Mouse (Mus musculus) midbrain, embryonic 15.5 days (tissue): ENCODE data around the gene Samd3. TPM values are rescaled to one million over a fixed set of nuclear protein-coding genes. Genes with fewer than 3 reads are reported as not detected.

Experiments
- ATAC-seq: fragments of 200-750 bp; cut with Nextera tagmentation; replicated peaks from 2 replicates; pipeline ENCODE4 v1.8.0; 2017; ENCODE audit warnings: moderate TSS enrichment
- H3K27ac ChIP-seq: fragments of 300-500 bp; sonication (generic); 2 replicates; pipeline ENCODE4 v1.5.1; 2015; ENCODE audit warnings: mild to moderate bottlenecking, inconsistent platforms
- H3K27me3 ChIP-seq: fragments of 300-500 bp; sonication (generic); replicated peaks from 2 replicates; pipeline ENCODE4 v1.6.1; 2015; ENCODE audit warnings: inconsistent platforms
- H3K36me3 ChIP-seq: fragments of 300-500 bp; sonication (generic); replicated peaks from 2 replicates; pipeline ENCODE4 v1.6.1; 2015; ENCODE audit warnings: inconsistent platforms
- H3K4me1 ChIP-seq: fragments of 300-500 bp; sonication (generic); 2 replicates; pipeline ENCODE4 v1.6.1; 2015; ENCODE audit warnings: inconsistent platforms
- H3K4me2 ChIP-seq: fragments of 300-500 bp; sonication (generic); 2 replicates; pipeline ENCODE4 v1.6.1; 2015; ENCODE audit warnings: inconsistent platforms, mild to moderate bottlenecking, moderate library complexity
- H3K4me3 ChIP-seq: fragments of 300-500 bp; sonication (generic); 2 replicates; pipeline ENCODE4 v1.5.1; 2015; ENCODE audit warnings: mild to moderate bottlenecking, inconsistent platforms
- H3K9ac ChIP-seq: fragments of 300-500 bp; sonication (generic); 2 replicates; pipeline ENCODE4 v1.6.1; 2015; ENCODE audit warnings: mild to moderate bottlenecking, inconsistent platforms
- H3K9me3 ChIP-seq: fragments of 300-500 bp; sonication (generic); 2 replicates; pipeline ENCODE4 v1.6.1; 2016; ENCODE audit warnings: inconsistent platforms
- WGBS: fragments of 180-500 bp; shearing (Covaris S2); methylation state at CpG from one replicate; pipeline ENCODE4 v1.1.7; 2015; ENCODE audit warnings: mixed read lengths; 5-methylcytosine and 5-hydroxymethylcytosine counted together
- polyA plus RNA-seq: library from polyadenylated mRNA; unstranded; fragments of >200 nt; fragmentation: Nextera tagmentation; extraction: Ambion mirVana; gene quantifications from 2 replicates; pipeline ENCODE4 v1.2.1, GENCODE M21; 2015

Samd3 gene
- polyA plus RNA-seq = 1.4 and 7.2 TPM in 2 replicates

- no peak within 1 kb of the TSS for H3K9ac ChIP-seq
- no peaks in the 10 kb centered on the region for H3K9me3 ChIP-seq
- no peaks in the 10 kb centered on the region for H3K4me1 ChIP-seq
- no peak within 1 kb of the TSS for H3K27ac ChIP-seq
- no peak for ATAC-seq
- no peaks in the 10 kb centered on the region for H3K36me3 ChIP-seq
- no peaks in the 10 kb centered on the region for H3K27me3 ChIP-seq
- WGBS = 87% methylated on average over 4 of the region's 4 CpGs
- no peak within 1 kb of the TSS for H3K4me2 ChIP-seq
- no peak within 1 kb of the TSS for H3K4me3 ChIP-seq
Measured at GRCm38 (mm10) chr10:26229488-26229887, at the start of gene Samd3. Samd3 (plus strand) TSS chr10:26229707.

GRCm38 (mm10) chr10:26185289-26185688, 44.2 kb upstream of the Samd3 start:
- no peaks in the 10 kb centered on the region for H3K36me3 ChIP-seq
- H3K9me3 ChIP-seq = no peaks in the 10 kb centered on the region
- H3K9ac ChIP-seq = no peak overlapping the region
- H3K4me2 ChIP-seq = no peak overlapping the region
- no peaks in the 10 kb centered on the region for H3K4me1 ChIP-seq
- ATAC-seq = no peak
- no peak overlapping the region for H3K27ac ChIP-seq
- H3K27me3 ChIP-seq = no peaks in the 10 kb centered on the region
- WGBS = 84% methylated on average over 5 of the region's 5 CpGs
- H3K4me3 ChIP-seq = no peak overlapping the region

DNA sequence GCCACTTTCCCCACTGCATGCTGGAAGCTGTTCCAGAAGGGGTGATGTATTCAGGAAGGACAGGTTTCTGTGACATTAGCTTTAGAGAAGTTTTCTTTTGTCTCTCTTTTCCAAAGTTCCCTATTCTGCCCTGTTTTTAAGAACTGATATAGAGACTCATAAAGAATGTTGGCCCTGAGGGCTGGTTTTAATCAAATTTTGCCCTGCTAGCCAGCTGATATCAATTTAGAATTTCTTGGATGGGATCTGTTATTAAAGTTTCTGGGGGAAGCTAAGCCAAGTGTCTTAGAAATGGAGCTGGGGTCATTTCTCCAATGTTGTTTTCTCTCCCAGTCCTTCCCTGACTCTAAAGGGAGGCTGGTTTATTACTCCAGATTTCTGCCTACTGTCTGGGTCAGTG, 38.7 kb upstream of the Samd3 start:
- Histone ChIP-seq H3K4me3 (no peak overlapping the region), H3K9me3 (no peaks in the 10 kb centered on the region), H3K27me3 (no peaks in the 10 kb centered on the region), H3K9ac (no peak overlapping the region), H3K36me3 (no peaks in the 10 kb centered on the region), H3K4me1 (no peaks in the 10 kb centered on the region), H3K4me2 (no peak overlapping the region), H3K27ac (no peak overlapping the region)
- ATAC-seq = no peak

DNA sequence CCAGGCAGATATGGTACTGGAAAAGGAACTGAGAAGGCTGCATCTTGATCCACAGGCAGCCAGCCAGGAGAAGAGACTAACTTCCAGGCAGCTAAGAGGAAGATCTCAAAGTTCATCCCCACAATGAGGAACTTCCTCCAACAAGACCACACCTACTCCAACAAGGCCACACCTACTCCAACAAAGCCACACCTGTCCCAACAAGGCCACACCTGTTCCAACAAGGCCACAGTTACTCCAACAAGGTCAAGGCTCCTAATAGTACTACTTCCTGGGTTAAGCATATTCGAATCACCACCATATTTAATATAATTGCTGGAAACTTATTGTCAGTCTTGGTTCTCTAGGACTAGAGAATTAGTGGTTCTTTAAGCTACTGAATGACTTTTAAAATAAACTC, 34.6 kb upstream of the Samd3 start:
- WGBS = 85% methylated on average over 1 of the region's 1 CpGs

DNA sequence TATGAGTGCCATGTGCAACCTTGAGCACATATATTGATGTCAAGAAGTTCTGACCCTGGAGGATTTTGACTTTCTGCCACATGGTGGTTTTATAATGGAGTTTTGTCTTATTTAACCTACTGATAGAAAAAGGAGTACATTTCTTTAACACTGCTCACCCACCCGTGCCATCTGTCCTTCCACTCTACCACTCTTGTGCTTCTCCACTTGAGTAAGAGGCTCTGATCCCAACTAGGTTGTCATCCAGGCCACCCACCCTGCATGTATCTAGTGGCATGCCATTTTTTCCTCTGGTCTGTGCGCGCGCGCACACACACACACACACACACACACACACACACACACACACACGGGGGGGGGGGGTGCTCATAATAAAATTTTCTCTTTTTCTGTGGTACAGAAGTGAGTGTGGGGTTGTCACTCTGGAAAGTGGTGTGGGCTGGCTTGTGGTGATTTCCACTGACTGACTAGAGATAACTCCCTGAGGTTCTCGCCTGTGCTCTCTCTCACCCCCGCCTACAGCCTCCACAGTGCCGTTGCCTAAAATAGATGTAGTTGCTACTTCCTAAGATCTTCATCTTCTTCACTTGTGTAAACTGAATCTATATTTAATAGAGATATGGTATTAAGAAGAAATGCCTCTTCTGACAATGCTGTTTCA, 26.7 kb upstream of the Samd3 start:
- H3K9ac ChIP-seq = no peak overlapping the region
- no peaks in the 10 kb centered on the region for H3K4me1 ChIP-seq
- WGBS = 92% methylated on average over 8 of the region's 9 CpGs
- H3K9me3 ChIP-seq = no peaks in the 10 kb centered on the region
- H3K4me2 ChIP-seq = no peak overlapping the region
- H3K4me3 ChIP-seq = no peak overlapping the region
- no peak for ATAC-seq
- no peak overlapping the region for H3K27ac ChIP-seq
- no peaks in the 10 kb centered on the region for H3K36me3 ChIP-seq
- H3K27me3 ChIP-seq = no peaks in the 10 kb centered on the region

More for the DNA sequence above, 34.6 kb upstream of the Samd3 start:
- Histone ChIP-seq H3K36me3 (no peaks in the 10 kb centered on the region), H3K9me3 (no peaks in the 10 kb centered on the region), H3K27me3 (no peaks in the 10 kb centered on the region), H3K9ac (no peak overlapping the region), H3K27ac (no peak overlapping the region), H3K4me3 (no peak overlapping the region), H3K4me1 (no peaks in the 10 kb centered on the region), H3K4me2 (no peak overlapping the region)
- ATAC-seq = no peak

DNA sequence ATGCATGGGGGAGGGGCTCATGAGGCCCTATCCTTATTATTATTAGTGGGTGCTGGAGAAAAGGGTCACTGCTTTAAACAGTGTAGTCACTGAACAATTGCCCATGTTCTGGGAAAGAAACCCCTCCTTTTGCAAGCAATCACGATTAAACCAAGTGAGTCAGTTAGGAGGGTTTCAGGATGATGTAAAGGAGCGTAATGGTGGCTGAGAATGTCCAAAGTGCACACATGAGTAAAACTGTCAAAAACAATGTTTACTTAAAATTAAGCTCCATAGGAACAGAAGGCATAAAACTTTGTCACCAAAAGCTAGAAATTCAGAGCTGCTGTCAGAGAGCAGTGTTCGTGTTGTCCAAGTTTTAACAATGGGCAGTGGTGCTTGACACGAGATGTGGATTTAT, 8.8 kb upstream of the Samd3 start:
- ATAC-seq = no peak
- 80% methylated on average over 4 of the region's 4 CpGs for WGBS
- no peaks in the 10 kb centered on the region for H3K4me1 ChIP-seq

DNA sequence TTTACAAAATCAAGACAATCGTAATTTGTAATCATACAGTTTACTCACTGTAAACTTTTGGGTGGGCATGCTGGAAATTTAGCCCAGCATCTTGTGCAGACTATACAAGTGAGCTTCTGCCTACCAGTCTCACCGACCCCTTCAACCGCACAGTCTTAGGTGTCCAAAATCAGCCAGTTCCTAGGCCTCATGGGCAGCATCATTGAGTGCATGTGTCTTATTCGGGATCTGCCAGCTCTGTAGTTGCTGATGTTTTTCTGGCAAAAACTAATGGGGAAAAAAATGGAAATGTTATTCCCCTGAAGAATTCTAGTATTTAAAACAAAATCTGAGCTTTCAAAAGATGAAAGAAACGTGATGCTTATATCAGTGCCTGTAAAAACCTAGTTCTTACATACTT, 3.3 kb upstream of the Samd3 start:
- no peak overlapping the region for H3K4me2 ChIP-seq

More for the DNA sequence above, 8.8 kb upstream of the Samd3 start:
- Histone ChIP-seq H3K4me3 (no peak overlapping the region), H3K9me3 (no peaks in the 10 kb centered on the region), H3K27me3 (no peaks in the 10 kb centered on the region), H3K9ac (no peak overlapping the region), H3K36me3 (no peaks in the 10 kb centered on the region), H3K4me2 (no peak overlapping the region), H3K27ac (no peak overlapping the region)

DNA sequence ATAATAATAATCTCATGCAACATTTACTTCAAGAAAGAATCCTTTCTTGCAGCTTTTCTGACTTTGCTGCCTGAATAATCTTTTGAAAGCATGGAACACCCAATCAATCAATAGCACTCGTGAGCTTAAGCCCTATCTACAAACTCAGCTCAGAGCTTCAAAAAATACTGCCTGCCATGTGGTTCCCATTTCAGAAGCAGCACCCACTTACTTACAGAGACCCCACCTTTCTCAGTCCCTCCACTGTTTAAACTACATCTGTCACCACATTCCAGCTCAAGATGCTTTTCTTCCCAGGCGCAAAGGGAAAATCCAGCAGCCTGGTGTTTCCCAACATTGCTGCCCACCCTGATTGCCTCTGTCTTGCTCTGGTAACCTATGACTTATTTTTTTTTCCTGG, 2.8 kb upstream of the Samd3 start:
- 68% methylated on average over 2 of the region's 2 CpGs for WGBS
- H3K4me3 ChIP-seq = no peak overlapping the region
- H3K36me3 ChIP-seq = no peaks in the 10 kb centered on the region

More for the DNA sequence above, 3.3 kb upstream of the Samd3 start:
- Histone ChIP-seq H3K36me3 (no peaks in the 10 kb centered on the region), H3K4me3 (no peak overlapping the region), H3K27ac (no peak overlapping the region), H3K27me3 (no peaks in the 10 kb centered on the region), H3K9ac (no peak overlapping the region), H3K4me1 (no peaks in the 10 kb centered on the region), H3K9me3 (no peaks in the 10 kb centered on the region)
- no peak for ATAC-seq
- 89% methylated on average over 5 of the region's 5 CpGs for WGBS

GRCm38 (mm10) chr10:26228187-26228586, 1.3 kb upstream of the Samd3 start:
- Histone ChIP-seq H3K4me2 (no peak overlapping the region), H3K4me1 (no peaks in the 10 kb centered on the region), H3K27me3 (no peaks in the 10 kb centered on the region), H3K9ac (no peak overlapping the region), H3K4me3 (no peak overlapping the region), H3K9me3 (no peaks in the 10 kb centered on the region), H3K36me3 (no peaks in the 10 kb centered on the region), H3K27ac (no peak overlapping the region)
- ATAC-seq = no peak

More for the DNA sequence above, 2.8 kb upstream of the Samd3 start:
- Histone ChIP-seq H3K9ac (no peak overlapping the region), H3K4me2 (no peak overlapping the region), H3K27me3 (no peaks in the 10 kb centered on the region), H3K4me1 (no peaks in the 10 kb centered on the region), H3K9me3 (no peaks in the 10 kb centered on the region), H3K27ac (no peak overlapping the region)
- no peak for ATAC-seq

- Histone ChIP-seq H3K4me1 (no peaks in the 10 kb centered on the region), H3K27me3 (no peaks in the 10 kb centered on the region), H3K36me3 (no peaks in the 10 kb centered on the region), H3K9ac (no peak overlapping the region), H3K4me3 (no peak overlapping the region), H3K4me2 (no peak overlapping the region), H3K27ac (no peak overlapping the region), H3K9me3 (no peaks in the 10 kb centered on the region)
- 87% methylated on average over 3 of the region's 3 CpGs for WGBS
- ATAC-seq = no peak
Measured at GRCm38 (mm10) chr10:26232071-26232653, 2.7 kb downstream of the Samd3 start.

GRCm38 (mm10) chr10:26238559-26238958, 9.1 kb downstream of the Samd3 start:
- no peak overlapping the region for H3K4me2 ChIP-seq

GRCm38 (mm10) chr10:26239090-26239489, 9.6 kb downstream of the Samd3 start:
- no peak for ATAC-seq
- no peaks in the 10 kb centered on the region for H3K36me3 ChIP-seq
- H3K4me1 ChIP-seq = no peaks in the 10 kb centered on the region
- H3K27me3 ChIP-seq = no peaks in the 10 kb centered on the region
- no peaks in the 10 kb centered on the region for H3K9me3 ChIP-seq
- no peak overlapping the region for H3K4me3 ChIP-seq
- no peak overlapping the region for H3K27ac ChIP-seq
- no peak overlapping the region for H3K9ac ChIP-seq
- WGBS = 82% methylated on average over 1 of the region's 1 CpGs
- H3K4me2 ChIP-seq = no peak overlapping the region

More at GRCm38 (mm10) chr10:26238559-26238958, 9.1 kb downstream of the Samd3 start:
- Histone ChIP-seq H3K4me1 (no peaks in the 10 kb centered on the region), H3K9ac (no peak overlapping the region), H3K27ac (no peak overlapping the region), H3K9me3 (no peaks in the 10 kb centered on the region), H3K36me3 (no peaks in the 10 kb centered on the region), H3K27me3 (no peaks in the 10 kb centered on the region), H3K4me3 (no peak overlapping the region)
- whole genome bisulfite sequencing = 66% methylated on average over 4 of the region's 4 CpGs
- no peak for ATAC-seq

DNA sequence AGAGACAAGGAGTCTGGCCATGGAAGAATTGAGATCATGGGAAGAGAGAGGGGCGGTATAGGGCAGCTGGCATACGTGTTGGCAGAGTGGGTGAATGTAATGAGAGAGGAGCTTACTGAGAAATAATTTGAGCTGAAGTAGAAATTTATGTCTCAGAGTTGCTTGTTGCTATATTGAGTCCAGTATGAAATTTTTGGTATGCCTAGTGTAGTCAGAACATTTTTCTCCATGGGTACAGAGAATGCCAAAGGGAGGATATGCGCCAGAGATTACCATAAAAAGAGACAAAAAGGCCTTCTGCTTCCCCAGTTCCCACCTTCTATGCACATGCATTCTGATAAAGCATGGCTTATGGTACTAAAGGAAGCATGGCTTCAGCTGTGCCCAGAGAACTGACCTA, 13.7 kb downstream of the Samd3 start:
- no peaks in the 10 kb centered on the region for H3K27me3 ChIP-seq
- H3K4me1 ChIP-seq = no peaks in the 10 kb centered on the region
- ATAC-seq = no peak
- no peak overlapping the region for H3K27ac ChIP-seq
- H3K36me3 ChIP-seq = no peaks in the 10 kb centered on the region
- H3K4me3 ChIP-seq = no peak overlapping the region
- no peak overlapping the region for H3K9ac ChIP-seq
- no peak overlapping the region for H3K4me2 ChIP-seq
- WGBS = 90% methylated on average over 3 of the region's 3 CpGs
- no peaks in the 10 kb centered on the region for H3K9me3 ChIP-seq
